18 mouse cellular contexts compared by ENCODE assay signal in genomic region chr4:129805059-129805458, GRCm38 (mm10).
"Had no signal": no experiment of that assay in that cellular context is flagged by ENCODE, and none has a peak within 500 bp of the region (broad histone marks: within the 10 kb centered on the region; RNA-seq: fewer than 3 reads in every experiment).

No protein-coding gene starts in this region.

- H3K36me3 ChIP-seq: lung, embryonic 15.5 days; midbrain, embryonic 13.5 days; midbrain, embryonic 15.5 days; neural tube, embryonic 12.5 days had no signal

- H3K27ac ChIP-seq: lung, embryonic 15.5 days; macrophage; midbrain, embryonic 13.5 days; midbrain, embryonic 15.5 days; neural tube, embryonic 12.5 days had no signal

- H3K9ac ChIP-seq: lung, embryonic 15.5 days; midbrain, embryonic 13.5 days; midbrain, embryonic 15.5 days; neural tube, embryonic 12.5 days had no signal

- H3K27me3 ChIP-seq: lung, embryonic 15.5 days; megakaryocyte, embryonic 14.5 days; midbrain, embryonic 13.5 days; midbrain, embryonic 15.5 days; neural tube, embryonic 12.5 days had no signal

- DNase-seq: lung, adult 2 months; lung, postnatal 14 days; lung, postnatal 36 days; right cerebral cortex, adult 18-20 months; right cerebral cortex, postnatal 25 days; right cerebral cortex, postnatal 4 days; spleen, adult 18-20 months; thymus, adult 18-20 months; thymus, postnatal 14 days; thymus, postnatal 36 days had no signal

- H3K9me3 ChIP-seq: lung, embryonic 15.5 days; megakaryocyte, embryonic 14.5 days; midbrain, embryonic 13.5 days; midbrain, embryonic 15.5 days; neural tube, embryonic 12.5 days had no signal

- ATAC-seq: lung, postnatal 0 days; midbrain, embryonic 13.5 days; midbrain, embryonic 15.5 days had no signal

- H3K4me3 ChIP-seq: lung, embryonic 15.5 days; megakaryocyte, embryonic 14.5 days; midbrain, embryonic 13.5 days; midbrain, embryonic 15.5 days; neural tube, embryonic 12.5 days had no signal

- H3K4me1 ChIP-seq: lung, embryonic 15.5 days; midbrain, embryonic 13.5 days; midbrain, embryonic 15.5 days; neural tube, embryonic 12.5 days had no signal

- H3K4me2 ChIP-seq: lung, embryonic 15.5 days; midbrain, embryonic 11.5 days; midbrain, embryonic 13.5 days; midbrain, embryonic 15.5 days; neural tube, embryonic 12.5 days had no signal
